Mouse (Mus musculus) gastrocnemius, adult 2 months (tissue): Measurements from ENCODE around the gene Thsd1. TPM values are rescaled to one million over a fixed set of nuclear protein-coding genes. Genes with fewer than 3 reads are reported as not detected.

Experiments used
- DNase-seq: peaks from one replicate; pipeline ENCODE4 v3.0.0; 2022
- H3K27ac ChIP-seq: fragments of 200-600 bp; 2 replicates; pipeline ENCODE4 v1.8.1; 2022; ENCODE audit warnings: mild to moderate bottlenecking
- H3K4me3 ChIP-seq: fragments of 200-600 bp; 2 replicates; pipeline ENCODE4 v1.8.1; 2022; ENCODE audit warnings: mild to moderate bottlenecking, moderate library complexity
- CTCF ChIP-seq: fragments of 200-600 bp; IDR thresholded peaks from 2 replicates; pipeline ENCODE4 v1.8.1; 2022; ENCODE audit warnings: antibody characterized with exemption, mild to moderate bottlenecking, moderate library complexity
- intact Hi-C: fragments of 180-260 bp; cut with DNase I; formaldehyde crosslinking; loops from one replicate; pipeline ENCODE4 v1.15.1; 2025
- long read RNA-seq, 2 experiments: library from polyadenylated mRNA; stranded (forward); transcript quantifications; one replicate each; pipeline ENCODE4 v2.0.0; 2021
- total RNA-seq, 2 experiments: library from RNA; stranded (reverse); gene quantifications; 2 replicates each; pipeline ENCODE4 v1.2.3; 2021

The Thsd1 gene
- 1 to 10 TPM; 1.6 to 1.9 TPM for total RNA-seq
- long read RNA-seq, experiment 1, full-length matches to known transcripts: 6 of 9 reads
- long read RNA-seq, experiment 1, partial matches to known transcripts: 1 of 9 reads
- long read RNA-seq, experiment 1, other reads (novel, unspliced or antisense): 2 of 9 reads
- long read RNA-seq, experiment 2, full-length matches to known transcripts: 4 of 6 reads
- long read RNA-seq, experiment 2, partial matches to known transcripts: 0 of 6 reads
- long read RNA-seq, experiment 2, other reads (novel, unspliced or antisense): 2 of 6 reads

GRCm38 (mm10) chr8:22227061-22227877 is at the start of gene Thsd1:
Thsd1 (plus strand) TSS chr8:22227313.
- H3K27ac ChIP-seq: peak within 1 kb of the TSS; percentile 67
- no peak for TF ChIP-seq CTCF
- peak; percentile 78 for DNase-seq
- intact Hi-C loops: no loop called here
- peak within 1 kb of the TSS; percentile 77 for H3K4me3 ChIP-seq

DNA sequence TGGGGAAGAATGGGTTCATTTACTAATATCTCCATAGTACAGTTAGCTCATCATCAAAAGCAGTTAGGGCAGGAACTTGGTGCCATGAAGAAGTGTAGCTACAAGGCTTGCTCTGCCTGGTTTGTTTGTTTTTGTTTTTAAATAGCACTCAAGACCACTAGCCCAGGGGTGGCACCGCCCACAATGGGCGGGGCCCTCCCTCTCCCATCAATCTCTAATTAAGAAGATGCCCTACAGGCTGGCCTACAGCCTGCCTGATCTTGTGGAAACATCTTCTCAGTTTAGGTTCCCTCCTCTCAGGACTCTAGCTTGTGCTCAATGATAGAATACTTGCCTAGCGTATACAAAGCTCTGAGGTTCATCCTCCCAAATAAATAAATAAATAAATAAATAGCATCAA is 42.2 kb upstream of the Thsd1 start:
- TF ChIP-seq CTCF: no peak
- no peak overlapping the region for H3K27ac ChIP-seq
- peak overlapping the region; percentile 79 for H3K4me3 ChIP-seq
- intact Hi-C loops: no loop called here
- DNase-seq: no peak

DNA sequence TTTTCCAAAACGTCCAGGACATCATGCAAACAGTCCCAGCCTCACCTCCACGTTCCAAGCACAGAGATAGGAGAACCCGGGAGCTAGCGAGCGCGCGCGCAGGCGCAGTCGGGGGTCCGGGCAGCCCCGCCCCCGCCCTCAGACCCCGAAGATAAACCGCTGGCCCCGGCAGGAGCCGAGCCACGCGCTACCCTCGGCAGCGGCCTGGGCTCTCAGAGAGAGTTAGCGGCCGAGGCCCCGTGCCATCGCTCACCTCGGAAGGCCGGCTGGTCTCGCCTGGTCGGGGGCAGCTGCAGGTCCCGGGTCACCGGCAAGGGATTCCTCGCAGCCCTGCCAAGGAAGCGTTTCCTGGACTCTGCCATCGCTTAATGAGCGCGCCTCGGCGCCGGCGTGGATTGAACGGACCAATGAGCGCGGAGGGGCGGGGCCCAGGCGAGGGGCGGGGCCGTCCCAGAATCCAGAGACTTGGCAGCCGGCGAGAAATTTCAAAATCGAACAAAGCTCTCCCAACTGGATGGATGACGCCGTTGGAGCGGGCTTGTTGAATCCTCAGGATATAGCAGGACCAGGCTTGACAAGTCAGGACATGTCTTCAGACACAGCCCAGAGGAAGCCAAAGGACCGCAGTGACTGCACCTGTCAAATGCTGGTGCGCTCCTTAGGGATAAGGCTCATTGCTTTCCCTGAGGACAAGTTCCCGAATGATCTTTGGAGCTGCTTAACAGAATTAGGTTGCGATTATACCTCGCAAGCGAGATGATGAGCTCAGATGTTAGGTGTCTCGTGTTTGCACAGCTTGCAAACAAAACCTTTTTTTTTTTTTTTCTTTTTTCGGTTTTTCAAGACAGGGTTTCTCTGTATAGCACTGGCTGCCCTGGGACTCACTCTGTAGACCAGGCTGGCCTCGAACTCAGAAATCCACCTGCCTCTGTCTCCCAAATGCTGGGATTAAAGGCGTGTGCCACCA is 41.4 kb upstream of the Thsd1 start, which contains the start of gene Ckap2:
Gene Ckap2, minus strand, starts transcription at position 389 of the 967 bp plus-strand sequence.
- peak; percentile 93 for DNase-seq
- no peak for TF ChIP-seq CTCF
- intact Hi-C loops: no loop called here
- peak within 1 kb of the TSS; percentile 67 for H3K27ac ChIP-seq
- peak within 1 kb of the TSS; percentile 79 for H3K4me3 ChIP-seq

- Histone ChIP-seq H3K4me3 (peak within 1 kb of the TSS; percentile 97), H3K27ac (peak within 1 kb of the TSS; percentile 99)
- intact Hi-C loops: loop anchor here (2.0 to 10.0 kb wide), 2 partner anchors 112 to 184 kb away; no protein-coding TSS in a partner anchor
Measured at GRCm38 (mm10) chr8:22192660-22193431, 34.3 kb upstream of the Thsd1 start, which contains the start of gene Vps36. Vps36 (plus strand) TSS chr8:22192809.

GRCm38 (mm10) chr8:22193432-22194010 is 33.6 kb upstream of the Thsd1 start:
- no peak for TF ChIP-seq CTCF

More at GRCm38 (mm10) chr8:22192660-22193431, 34.3 kb upstream of the Thsd1 start, which contains the start of gene Vps36:
- peak; percentile 99 for TF ChIP-seq CTCF
- peak; percentile 93 for DNase-seq

DNA sequence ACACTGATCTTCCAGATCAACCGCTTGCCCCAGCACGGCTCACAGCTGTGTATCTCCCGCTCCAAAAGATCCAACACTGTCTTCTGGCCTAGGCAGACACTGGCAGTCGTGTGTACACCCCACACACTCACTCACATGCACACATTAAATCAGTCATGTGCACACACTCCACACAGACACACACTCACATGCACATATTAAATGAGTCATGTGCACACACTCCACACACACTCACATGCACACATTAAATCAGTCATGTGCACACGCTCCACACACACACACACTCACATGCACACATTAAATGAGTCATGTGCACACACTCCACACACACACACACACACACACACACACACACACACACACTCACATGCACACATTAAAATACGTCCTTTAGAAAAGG is 29.2 kb upstream of the Thsd1 start:
- Histone ChIP-seq H3K27ac (no peak overlapping the region), H3K4me3 (no peak overlapping the region)
- no peak for DNase-seq
- intact Hi-C loops: loop anchor here (10.0 kb wide), 1 partner anchor 107 kb away; no protein-coding TSS in a partner anchor
- no peak for TF ChIP-seq CTCF

More at GRCm38 (mm10) chr8:22193432-22194010, 33.6 kb upstream of the Thsd1 start:
- peak overlapping the region; percentile 97 for H3K4me3 ChIP-seq
- no peak for DNase-seq
- intact Hi-C loops: loop anchor here (2.0 to 10.0 kb wide), 2 partner anchors 111 to 183 kb away; no protein-coding TSS in a partner anchor
- peak overlapping the region; percentile 99 for H3K27ac ChIP-seq

DNA sequence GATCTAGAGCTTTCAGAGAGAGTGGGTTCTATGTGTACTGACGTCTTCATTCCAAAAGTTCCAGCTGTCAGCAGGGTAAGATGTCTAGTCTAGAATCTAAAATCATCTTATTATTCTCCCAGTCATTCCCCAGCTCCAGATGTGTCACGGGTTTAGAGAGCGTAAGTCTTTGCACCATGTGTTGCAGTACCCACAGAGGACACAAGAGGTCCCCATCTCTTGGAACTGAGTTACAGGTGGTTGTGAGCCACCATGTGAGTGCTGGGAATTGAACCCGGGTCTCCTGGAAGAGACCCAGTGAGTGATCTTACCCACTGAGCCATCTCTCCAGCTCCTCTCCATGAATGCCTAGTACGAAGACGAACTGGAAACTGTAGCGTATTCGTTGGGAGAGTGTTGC is 27.6 kb upstream of the Thsd1 start:
- peak; percentile 18; the same call in 1 of the 2 replicates for TF ChIP-seq CTCF
- Histone ChIP-seq H3K4me3 (no peak overlapping the region), H3K27ac (no peak overlapping the region)
- intact Hi-C loops: loop anchor here (10.0 kb wide), 1 partner anchor 105 kb away; no protein-coding TSS in a partner anchor
- DNase-seq: no peak

DNA sequence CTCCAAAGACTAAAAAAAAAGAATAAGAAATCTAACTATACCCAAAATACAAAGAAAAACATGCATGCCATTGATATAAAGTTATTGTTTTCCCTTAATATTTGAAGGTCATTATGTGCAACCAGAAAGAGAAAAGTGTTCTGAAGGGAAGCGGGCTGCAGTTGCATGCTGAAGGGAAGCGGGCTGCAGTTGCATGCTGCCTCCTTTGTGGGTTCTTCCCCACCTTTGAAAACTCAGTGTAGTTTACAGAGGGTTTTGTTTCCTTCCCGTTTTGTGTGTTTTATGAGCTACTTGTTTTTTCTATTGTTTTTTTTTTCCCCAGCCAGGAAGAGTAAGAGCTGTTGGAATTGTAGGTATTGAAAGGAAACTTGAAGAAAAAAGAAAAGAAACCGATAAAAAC is 19.6 kb upstream of the Thsd1 start:
- Histone ChIP-seq H3K27ac (0 out of 2 replicates have a peak overlapping the region, but pooled peaks have one; percentile 56), H3K4me3 (no peak overlapping the region)
- DNase-seq: no peak
- TF ChIP-seq CTCF: no peak
- intact Hi-C loops: no loop called here

DNA sequence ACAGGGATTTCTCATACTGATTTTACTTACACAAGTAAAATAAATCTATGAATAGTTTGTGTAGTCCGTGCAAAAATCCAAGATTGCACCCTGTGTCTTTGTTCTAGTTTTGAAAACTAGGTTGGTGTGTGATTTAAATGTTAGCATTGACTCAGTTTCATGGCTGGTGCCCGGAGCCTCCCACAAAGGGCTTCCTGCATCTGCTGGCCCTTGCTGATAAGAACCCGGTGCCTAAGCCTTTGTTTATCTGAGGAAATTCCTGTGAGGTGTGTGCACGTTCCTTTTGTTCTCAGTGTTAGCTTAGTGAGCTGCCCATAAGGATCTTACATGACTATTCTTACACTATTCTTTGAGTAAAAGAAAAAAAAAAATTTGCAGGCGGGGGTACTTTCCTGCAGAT is 18.1 kb upstream of the Thsd1 start:
- Histone ChIP-seq H3K4me3 (no peak overlapping the region), H3K27ac (peak overlapping the region; percentile 54; the same call in 1 of the 2 replicates)
- intact Hi-C loops: no loop called here
- no peak for DNase-seq
- no peak for TF ChIP-seq CTCF

GRCm38 (mm10) chr8:22214826-22215225 is 12.3 kb upstream of the Thsd1 start:
- intact Hi-C loops: no loop called here

GRCm38 (mm10) chr8:22226361-22226760 is 752 bp upstream of the Thsd1 start:
- DNase-seq: no peak
- no peak for TF ChIP-seq CTCF
- H3K27ac ChIP-seq: peak overlapping the region; percentile 67
- peak overlapping the region; percentile 77; the same call in 1 of the 2 replicates for H3K4me3 ChIP-seq
- intact Hi-C loops: no loop called here

More at GRCm38 (mm10) chr8:22214826-22215225, 12.3 kb upstream of the Thsd1 start:
- TF ChIP-seq CTCF: no peak
- H3K27ac ChIP-seq: peak overlapping the region; percentile 51
- H3K4me3 ChIP-seq: no peak overlapping the region
- peak; percentile 24 for DNase-seq
